Mouse (Mus musculus) liver, adult 2 months (tissue): ENCODE results near the gene Tex38. TPM values are rescaled to one million over a fixed set of nuclear protein-coding genes. Genes with fewer than 3 reads are reported as not detected.

Experiments
- DNase-seq: peaks from one replicate; pipeline ENCODE4 v3.0.0-alpha.2; 2011; ENCODE audit warnings: low read depth, low spot score; ENCODE audit errors: extremely low read depth
- H3K27ac ChIP-seq: fragments of 200-500 bp; replicated peaks from 2 replicates; pipeline ENCODE4 v1.5.1; 2012; ENCODE audit warnings: low read depth, mild to moderate bottlenecking, control low read depth, inconsistent platforms, low read length; ENCODE audit not compliant: insufficient read depth
- H3K27me3 ChIP-seq: fragments of 200-500 bp; 2 replicates; pipeline ENCODE4 v1.6.1; 2012; ENCODE audit warnings: mild to moderate bottlenecking, moderate library complexity, low read length, inconsistent platforms; ENCODE audit not compliant: control insufficient read depth, insufficient read depth
- H3K36me3 ChIP-seq: fragments of 200-500 bp; 2 replicates; pipeline ENCODE4 v1.6.1; 2012; ENCODE audit warnings: low read length, inconsistent platforms; ENCODE audit not compliant: control insufficient read depth, insufficient read depth
- H3K4me1 ChIP-seq: fragments of 200-500 bp; 2 replicates; pipeline ENCODE4 v1.6.1; 2011; ENCODE audit warnings: low read length; ENCODE audit not compliant: control insufficient read depth, insufficient read depth
- H3K4me3 ChIP-seq: fragments of 200-500 bp; 2 replicates; pipeline ENCODE4 v1.5.1; 2011; ENCODE audit warnings: low read depth, mild to moderate bottlenecking, control low read depth, low read length, moderate library complexity; ENCODE audit not compliant: insufficient read depth
- H3K79me2 ChIP-seq: fragments of 200-500 bp; 2 replicates; pipeline ENCODE4 v1.6.1; 2012; ENCODE audit warnings: inconsistent platforms, mild to moderate bottlenecking, low read length, moderate library complexity; ENCODE audit not compliant: control insufficient read depth, insufficient read depth
- H3K9ac ChIP-seq: fragments of 200-500 bp; 2 replicates; pipeline ENCODE4 v1.6.1; 2012; ENCODE audit warnings: low read depth, mild to moderate bottlenecking, control low read depth, inconsistent platforms, low read length
- CTCF ChIP-seq: fragments of 200-500 bp; IDR thresholded peaks from 2 replicates; pipeline ENCODE4 v1.5.1; 2011; ENCODE audit warnings: low read depth, low read length, control low read depth
- POLR2A ChIP-seq: fragments of 200-500 bp; IDR thresholded peaks from 2 replicates; pipeline ENCODE4 v1.6.1; 2011; ENCODE audit warnings: low read length, control low read depth; ENCODE audit not compliant: insufficient read depth; ENCODE audit errors: extremely low read depth
- WGBS: fragments of 180-500 bp; shearing (Covaris S2); methylation state at CpG from one replicate; pipeline ENCODE4 v1.1.7; 2018; 5-methylcytosine and 5-hydroxymethylcytosine counted together
- polyA plus RNA-seq: library from polyadenylated mRNA; depleted of rRNA; stranded (reverse); fragments of >200 nt; gene quantifications from 2 replicates; pipeline ENCODE4 v1.2.3, GENCODE M21; 2012; rRNA removed
- total RNA-seq: library from RNA; depleted of rRNA; stranded (reverse); fragments of >200 nt; gene quantifications from 2 replicates; pipeline ENCODE4 v1.2.3, GENCODE M21; 2014; rRNA removed

Tex38 gene
- total RNA-seq (not detected in 2 replicates), polyA plus RNA-seq (0.23 TPM in 1 of 2 replicates, not detected in the other)

GRCm38 (mm10) chr4:115780918-115781317 is at the start of gene Tex38:
Tex38 (minus strand) TSS chr4:115781018.
- H3K27ac ChIP-seq = no peak within 1 kb of the TSS
- H3K4me1 ChIP-seq = peaks cover 11% of the 10 kb centered on the region
- TF ChIP-seq CTCF (no peak), POLR2A (no peak)
- no peak within 1 kb of the TSS for H3K4me3 ChIP-seq
- H3K27me3 ChIP-seq = no peaks in the 10 kb centered on the region
- H3K79me2 ChIP-seq = no peaks in the 10 kb centered on the region
- H3K9ac ChIP-seq = no peak within 1 kb of the TSS
- H3K36me3 ChIP-seq = peaks cover 5% of the 10 kb centered on the region
- no peak for DNase-seq
- 78% methylated on average over 3 of the region's 3 CpGs for WGBS

GRCm38 (mm10) chr4:115830491-115830890 is 49.7 kb upstream of the Tex38 start:
- H3K27ac ChIP-seq = peak overlapping the region; percentile 23
- H3K36me3 ChIP-seq = peaks cover 19% of the 10 kb centered on the region; the same call in 1 of the 2 replicates
- 66% methylated on average over 5 of the region's 5 CpGs for WGBS
- no peaks in the 10 kb centered on the region for H3K27me3 ChIP-seq
- TF ChIP-seq POLR2A = no peak
- 0 out of 2 replicates have a peak, but pooled peaks have one; percentile 6 for TF ChIP-seq CTCF
- H3K9ac ChIP-seq = no peak overlapping the region
- H3K79me2 ChIP-seq = peaks cover 4% of the 10 kb centered on the region; the same call in 1 of the 2 replicates
- peaks cover 13% of the 10 kb centered on the region for H3K4me1 ChIP-seq
- DNase-seq = peak; percentile 17
- no peak overlapping the region for H3K4me3 ChIP-seq

GRCm38 (mm10) chr4:115828572-115828902 is 47.7 kb upstream of the Tex38 start:
- peak overlapping the region; percentile 41 for H3K9ac ChIP-seq
- peaks cover 13% of the 10 kb centered on the region for H3K4me1 ChIP-seq
- DNase-seq = no peak
- no peak for TF ChIP-seq CTCF
- TF ChIP-seq POLR2A = no peak
- WGBS = 6% methylated on average over 8 of the region's 8 CpGs
- H3K36me3 ChIP-seq = peaks cover 8% of the 10 kb centered on the region; the same call in 1 of the 2 replicates
- peak overlapping the region; percentile 85 for H3K4me3 ChIP-seq
- no peaks in the 10 kb centered on the region for H3K27me3 ChIP-seq
- H3K27ac ChIP-seq = 0 out of 2 replicates have a peak overlapping the region, but pooled peaks have one; percentile 24
- peaks cover 4% of the 10 kb centered on the region; the same call in 1 of the 2 replicates for H3K79me2 ChIP-seq

GRCm38 (mm10) chr4:115827888-115828571 is 47.2 kb upstream of the Tex38 start, which contains the start of gene Mob3c:
Mob3c (plus strand) TSS chr4:115828092.
- Histone ChIP-seq H3K4me3 (peak within 1 kb of the TSS; percentile 85), H3K4me1 (peaks cover 13% of the 10 kb centered on the region), H3K36me3 (peaks cover 8% of the 10 kb centered on the region; the same call in 1 of the 2 replicates), H3K9ac (peak within 1 kb of the TSS; percentile 93), H3K27ac (peak within 1 kb of the TSS; percentile 99), H3K27me3 (no peaks in the 10 kb centered on the region), H3K79me2 (peaks cover 4% of the 10 kb centered on the region; the same call in 1 of the 2 replicates)
- 1% methylated on average over 57 of the region's 57 CpGs for WGBS
- TF ChIP-seq CTCF (no peak), POLR2A (peak; percentile 57; the same call in 1 of the 2 replicates)
- peak; percentile 84 for DNase-seq

GRCm38 (mm10) chr4:115827535-115827887 is 46.7 kb upstream of the Tex38 start:
- TF ChIP-seq CTCF (no peak), POLR2A (no peak)
- WGBS = under 1% methylated on average over 4 of the region's 4 CpGs
- Histone ChIP-seq H3K4me3 (peak overlapping the region; percentile 85), H3K27ac (peak overlapping the region; percentile 7), H3K79me2 (peaks cover 4% of the 10 kb centered on the region; the same call in 1 of the 2 replicates), H3K27me3 (no peaks in the 10 kb centered on the region), H3K4me1 (peaks cover 13% of the 10 kb centered on the region), H3K9ac (peak overlapping the region; percentile 1), H3K36me3 (peaks cover 8% of the 10 kb centered on the region; the same call in 1 of the 2 replicates)
- no peak for DNase-seq

- no peak for DNase-seq
- no peak overlapping the region for H3K27ac ChIP-seq
- peaks cover 4% of the 10 kb centered on the region; the same call in 1 of the 2 replicates for H3K79me2 ChIP-seq
- peaks cover 7% of the 10 kb centered on the region; the same call in 1 of the 2 replicates for H3K36me3 ChIP-seq
- H3K9ac ChIP-seq = no peak overlapping the region
- no peak overlapping the region for H3K4me3 ChIP-seq
- no peaks in the 10 kb centered on the region for H3K27me3 ChIP-seq
- H3K4me1 ChIP-seq = peaks cover 13% of the 10 kb centered on the region
- WGBS = 83% methylated on average over 3 of the region's 3 CpGs
- TF ChIP-seq CTCF (no peak), POLR2A (no peak)
Observed at GRCm38 (mm10) chr4:115827066-115827465, 46.2 kb upstream of the Tex38 start.
